Mouse (Mus musculus) C2C12 (cell line): ENCODE measurements around the gene Slc12a1. TPM values are rescaled to one million over a fixed set of nuclear protein-coding genes. Genes with fewer than 3 reads are reported as not detected.
A peak's percentile ranks its signal among the peaks of the same experiment; 100 is the strongest.

Experiments
- H3K27me3 ChIP-seq: one replicate; pipeline ENCODE4 v1.6.1; 2011; ENCODE audit not compliant: control insufficient read depth, insufficient read depth, insufficient read length
- H3K36me3 ChIP-seq: one replicate; pipeline ENCODE4 v1.6.1; 2011; ENCODE audit not compliant: control insufficient read depth, insufficient read depth
- H3K4me3 ChIP-seq: one replicate; pipeline ENCODE4 v1.5.1; 2011; ENCODE audit warnings: mild to moderate bottlenecking, control low read depth; ENCODE audit not compliant: poor library complexity, insufficient read depth, severe bottlenecking
- H3K79me2 ChIP-seq: one replicate; pipeline ENCODE4 v1.6.1; 2011; ENCODE audit not compliant: control insufficient read depth, insufficient read depth
- H3K79me3 ChIP-seq: one replicate; pipeline ENCODE4 v1.6.1; 2011; ENCODE audit warnings: low read depth, control low read depth
- H3ac ChIP-seq: one replicate; pipeline ENCODE3; 2011; ENCODE audit warnings: low read depth; ENCODE audit not compliant: control insufficient read depth, insufficient read length
- CEBPB ChIP-seq: IDR thresholded peaks from one replicate; pipeline ENCODE4 v1.6.1; 2011; ENCODE audit warnings: low read depth, mild to moderate bottlenecking, control low read depth, moderate library complexity
- CTCF ChIP-seq: IDR thresholded peaks from one replicate; pipeline ENCODE4 v1.5.1; 2011; ENCODE audit not compliant: control insufficient read depth, insufficient read depth, insufficient read length
- FOSL1 ChIP-seq: IDR thresholded peaks from one replicate; pipeline ENCODE4 v1.8.0; 2011; ENCODE audit warnings: mild to moderate bottlenecking, low read length; ENCODE audit not compliant: poor library complexity, insufficient read depth, severe bottlenecking
- MAX ChIP-seq: IDR thresholded peaks from one replicate; pipeline ENCODE4 v1.6.1; 2011; ENCODE audit warnings: mild to moderate bottlenecking, control low read depth
- MYOD1 ChIP-seq: IDR thresholded peaks from one replicate; pipeline ENCODE4 v1.6.1; 2011; ENCODE audit warnings: low read depth; ENCODE audit not compliant: control insufficient read depth, insufficient read length
- MYOG ChIP-seq: IDR thresholded peaks from one replicate; pipeline ENCODE4 v1.6.1; 2011; ENCODE audit not compliant: control insufficient read depth, insufficient read length; ENCODE audit errors: extremely low read depth
- USF1 ChIP-seq: IDR thresholded peaks from one replicate; pipeline ENCODE4 v1.6.1; 2011; ENCODE audit warnings: low read depth, mild to moderate bottlenecking, control low read depth, moderate library complexity
- polyA plus RNA-seq: library from polyadenylated mRNA; unstranded; fragments of >200 nt; fragmentation: generic; extraction: Trizol; gene quantifications from one replicate; pipeline ENCODE4 v1.2.1, GENCODE M21; 2012; ENCODE audit warnings: missing spikeins

Gene Slc12a1
- polyA plus RNA-seq, 1 experiment = not detected

GRCm38 (mm10) chr2:125263753-125264152 is 111.4 kb downstream of the Slc12a1 start:
- H3K36me3 ChIP-seq = peaks cover 41% of the 10 kb centered on the region
- no peak overlapping the region for H3K4me3 ChIP-seq
- TF ChIP-seq MAX = no peak
- TF ChIP-seq CEBPB = no peak
- TF ChIP-seq CTCF = no peak
- no peak for TF ChIP-seq USF1
- TF ChIP-seq FOSL1 = no peak
- no peak for TF ChIP-seq MYOG
- no peak for TF ChIP-seq MYOD1
- H3K79me2 ChIP-seq = no peaks in the 10 kb centered on the region
- H3ac ChIP-seq = no peak overlapping the region
- H3K27me3 ChIP-seq = no peaks in the 10 kb centered on the region
- H3K79me3 ChIP-seq = no peaks in the 10 kb centered on the region

- no peak overlapping the region for H3K4me3 ChIP-seq
- H3K27me3 ChIP-seq = no peaks in the 10 kb centered on the region
- peaks cover 5% of the 10 kb centered on the region for H3K36me3 ChIP-seq
- H3K79me3 ChIP-seq = no peaks in the 10 kb centered on the region
- H3K79me2 ChIP-seq = no peaks in the 10 kb centered on the region
- no peak for TF ChIP-seq MYOD1
- no peak for TF ChIP-seq CEBPB
- TF ChIP-seq MAX = no peak
- no peak for TF ChIP-seq CTCF
- TF ChIP-seq MYOG = no peak
- TF ChIP-seq USF1 = no peak
- TF ChIP-seq FOSL1 = no peak
- H3ac ChIP-seq = no peak overlapping the region
Observed at GRCm38 (mm10) chr2:125268876-125269275, 116.6 kb downstream of the Slc12a1 start.

GRCm38 (mm10) chr2:125275617-125276016 is 123.3 kb downstream of the Slc12a1 start:
- no peak overlapping the region for H3ac ChIP-seq
- H3K79me3 ChIP-seq = no peaks in the 10 kb centered on the region
- no peak overlapping the region for H3K4me3 ChIP-seq
- TF ChIP-seq MYOD1 (no peak), USF1 (no peak), CTCF (no peak), MAX (no peak), CEBPB (no peak), MYOG (no peak), FOSL1 (no peak)
- no peaks in the 10 kb centered on the region for H3K27me3 ChIP-seq
- H3K36me3 ChIP-seq = no peaks in the 10 kb centered on the region
- H3K79me2 ChIP-seq = no peaks in the 10 kb centered on the region

- TF ChIP-seq MYOD1 (no peak), FOSL1 (no peak), CEBPB (no peak), MYOG (no peak), CTCF (no peak), USF1 (no peak), MAX (no peak)
- no peaks in the 10 kb centered on the region for H3K79me3 ChIP-seq
- H3K4me3 ChIP-seq = no peak overlapping the region
- no peaks in the 10 kb centered on the region for H3K79me2 ChIP-seq
- no peaks in the 10 kb centered on the region for H3K36me3 ChIP-seq
- no peaks in the 10 kb centered on the region for H3K27me3 ChIP-seq
- no peak overlapping the region for H3ac ChIP-seq
Observed at GRCm38 (mm10) chr2:125276692-125277091, 124.4 kb downstream of the Slc12a1 start.

- H3ac ChIP-seq = no peak overlapping the region
- TF ChIP-seq CEBPB (peak; percentile 86), CTCF (no peak), MAX (peak; percentile 78), USF1 (no peak)
- no peaks in the 10 kb centered on the region for H3K27me3 ChIP-seq
- H3K4me3 ChIP-seq = no peak overlapping the region
- H3K36me3 ChIP-seq = no peaks in the 10 kb centered on the region
- H3K79me2 ChIP-seq = no peaks in the 10 kb centered on the region
- H3K79me3 ChIP-seq = no peaks in the 10 kb centered on the region
Observed at GRCm38 (mm10) chr2:125278474-125278873, 126.2 kb downstream of the Slc12a1 start.

Other genes with a start within 250 kb of the Slc12a1 start
- gene Slc24a5, start 84.4 kb upstream of the Slc12a1 start, polyA plus RNA-seq = 0.04 TPM
- 29.9 TPM for gene Myef2, start 28.8 kb upstream of the Slc12a1 start, polyA plus RNA-seq
- not detected for gene Ctxn2, start 15.8 kb upstream of the Slc12a1 start, polyA plus RNA-seq
- 99.9 TPM for gene Dut, start 94.7 kb downstream of the Slc12a1 start, polyA plus RNA-seq